Mouse (Mus musculus) liver, embryonic 15.5 days (tissue): ENCODE results near the gene Meig1. TPM values are rescaled to one million over a fixed set of nuclear protein-coding genes. Genes with fewer than 3 reads are reported as not detected.

Experiments
- ATAC-seq: fragments of 200-750 bp; cut with Nextera tagmentation; 2 replicates; pipeline ENCODE4 v1.8.0; 2017; ENCODE audit warnings: moderate number of reproducible peaks, mild to moderate bottlenecking, moderate library complexity; ENCODE audit not compliant: insufficient read depth
- H3K27ac ChIP-seq: fragments of 300-500 bp; sonication (generic); replicated peaks from 2 replicates; pipeline ENCODE4 v1.5.1; 2015; ENCODE audit warnings: mild to moderate bottlenecking, inconsistent platforms
- H3K27me3 ChIP-seq: fragments of 300-500 bp; sonication (generic); 2 replicates; pipeline ENCODE4 v1.6.1; 2015; ENCODE audit warnings: mild to moderate bottlenecking, inconsistent platforms
- H3K36me3 ChIP-seq: fragments of 300-500 bp; sonication (generic); replicated peaks from 2 replicates; pipeline ENCODE4 v1.6.1; 2015; ENCODE audit warnings: moderate library complexity, mild to moderate bottlenecking, inconsistent platforms
- H3K4me1 ChIP-seq: fragments of 300-500 bp; sonication (generic); replicated peaks from 2 replicates; pipeline ENCODE4 v1.6.1; 2015; ENCODE audit warnings: inconsistent platforms
- H3K4me2 ChIP-seq: fragments of 300-500 bp; sonication (generic); 2 replicates; pipeline ENCODE4 v1.6.1; 2015; ENCODE audit warnings: moderate library complexity, mild to moderate bottlenecking, inconsistent platforms
- H3K4me3 ChIP-seq: fragments of 300-500 bp; sonication (generic); replicated peaks from 2 replicates; pipeline ENCODE4 v1.5.1; 2015; ENCODE audit warnings: mild to moderate bottlenecking, inconsistent platforms
- H3K9ac ChIP-seq: fragments of 300-500 bp; sonication (generic); 2 replicates; pipeline ENCODE4 v1.6.1; 2015; ENCODE audit warnings: moderate library complexity, mild to moderate bottlenecking, inconsistent platforms
- H3K9me3 ChIP-seq: fragments of 300-500 bp; sonication (generic); replicated peaks from 2 replicates; pipeline ENCODE4 v1.6.1; 2016; ENCODE audit warnings: inconsistent platforms
- WGBS: fragments of 180-500 bp; shearing (Covaris S2); methylation state at CpG from one replicate; pipeline ENCODE4 v1.1.7; 2015; ENCODE audit warnings: mixed read lengths; ENCODE audit not compliant: insufficient replicate concordance; 5-methylcytosine and 5-hydroxymethylcytosine counted together
- polyA plus RNA-seq: library from polyadenylated mRNA; unstranded; fragments of >200 nt; fragmentation: Nextera tagmentation; extraction: Ambion mirVana; gene quantifications from 2 replicates; pipeline ENCODE4 v1.2.1, GENCODE M21; 2015

Meig1 gene
- polyA plus RNA-seq: 0.26 TPM in 1 of 2 replicates, not detected in the other

DNA sequence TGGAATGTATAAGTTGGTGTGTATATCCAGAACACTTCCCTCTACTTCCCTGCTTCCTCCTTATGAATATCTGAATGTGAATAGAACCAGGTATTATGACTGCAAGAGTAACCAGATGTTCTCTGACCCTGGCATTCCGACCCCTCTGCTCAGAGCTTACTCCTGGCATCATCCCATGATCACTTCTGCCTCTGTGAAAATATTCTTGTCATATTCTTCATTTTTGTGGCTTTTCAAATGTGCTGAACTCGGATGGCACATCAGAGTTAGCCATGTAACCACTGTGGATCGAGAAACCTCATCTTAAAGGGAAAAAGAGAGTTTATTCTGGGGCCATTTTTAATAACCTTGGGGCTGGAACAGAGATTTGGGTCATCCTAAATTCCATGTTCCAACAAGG, at the start of gene Meig1:
TSS of gene Meig1 (minus strand) at position 101 of the 400 bp plus-strand sequence.
- Histone ChIP-seq H3K9me3 (no peaks in the 10 kb centered on the region), H3K9ac (peak within 1 kb of the TSS; percentile 82), H3K4me1 (peaks cover 34% of the 10 kb centered on the region), H3K36me3 (no peaks in the 10 kb centered on the region), H3K27ac (peak within 1 kb of the TSS; percentile 55), H3K27me3 (peaks cover 12% of the 10 kb centered on the region), H3K4me2 (peak within 1 kb of the TSS; percentile 85), H3K4me3 (peak within 1 kb of the TSS; percentile 87)
- WGBS: 62% methylated on average over 3 of the region's 3 CpGs
- no peak for ATAC-seq

GRCm38 (mm10) chr2:3456590-3456989, 34.1 kb upstream of the Meig1 start:
- H3K27me3 ChIP-seq: no peaks in the 10 kb centered on the region
- H3K4me2 ChIP-seq: no peak overlapping the region
- WGBS: 82% methylated on average over 4 of the region's 4 CpGs
- H3K36me3 ChIP-seq: peaks cover 72% of the 10 kb centered on the region
- H3K9ac ChIP-seq: no peak overlapping the region
- no peak overlapping the region for H3K4me3 ChIP-seq
- no peaks in the 10 kb centered on the region for H3K4me1 ChIP-seq
- no peak overlapping the region for H3K27ac ChIP-seq
- no peak for ATAC-seq
- no peaks in the 10 kb centered on the region for H3K9me3 ChIP-seq

- ATAC-seq: no peak
- peaks cover 69% of the 10 kb centered on the region for H3K36me3 ChIP-seq
- 78% methylated on average over 3 of the region's 3 CpGs for WGBS
Observed at GRCm38 (mm10) chr2:3453096-3453495, 30.6 kb upstream of the Meig1 start.

GRCm38 (mm10) chr2:3449431-3449830, 27.0 kb upstream of the Meig1 start:
- WGBS: 62% methylated on average over 2 of the region's 2 CpGs
- Histone ChIP-seq H3K4me3 (no peak overlapping the region), H3K36me3 (peaks cover 54% of the 10 kb centered on the region)

More at GRCm38 (mm10) chr2:3453096-3453495, 30.6 kb upstream of the Meig1 start:
- no peak overlapping the region for H3K27ac ChIP-seq
- H3K4me3 ChIP-seq: no peak overlapping the region
- no peak overlapping the region for H3K9ac ChIP-seq
- no peaks in the 10 kb centered on the region for H3K27me3 ChIP-seq
- no peaks in the 10 kb centered on the region for H3K9me3 ChIP-seq
- no peak overlapping the region for H3K4me2 ChIP-seq
- no peaks in the 10 kb centered on the region for H3K4me1 ChIP-seq

DNA sequence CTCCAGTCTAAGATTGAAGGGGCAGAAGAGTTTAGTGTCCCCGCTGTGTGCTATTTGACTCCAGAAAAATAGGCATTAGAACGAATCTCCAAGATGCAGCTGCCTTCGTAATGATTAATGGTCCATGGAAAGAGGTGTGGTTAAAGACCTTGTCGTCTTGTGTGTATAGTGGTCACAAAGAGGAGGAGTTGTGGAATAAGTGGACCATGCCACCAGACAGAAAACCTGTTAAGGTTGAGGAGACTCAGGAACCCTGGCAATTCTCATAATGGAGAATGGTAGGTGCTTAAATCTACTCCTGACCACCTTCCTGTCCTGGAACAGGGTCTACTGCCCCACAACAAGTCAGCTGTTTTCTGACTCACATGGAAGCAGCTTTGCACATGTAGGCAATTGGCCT, 23.5 kb upstream of the Meig1 start:
- H3K9ac ChIP-seq: no peak overlapping the region
- peaks cover 53% of the 10 kb centered on the region for H3K36me3 ChIP-seq
- no peaks in the 10 kb centered on the region for H3K27me3 ChIP-seq
- H3K4me2 ChIP-seq: no peak overlapping the region
- no peaks in the 10 kb centered on the region for H3K4me1 ChIP-seq
- WGBS: 72% methylated on average over 4 of the region's 4 CpGs
- H3K4me3 ChIP-seq: no peak overlapping the region
- no peak overlapping the region for H3K27ac ChIP-seq
- H3K9me3 ChIP-seq: no peaks in the 10 kb centered on the region
- ATAC-seq: no peak

More at GRCm38 (mm10) chr2:3449431-3449830, 27.0 kb upstream of the Meig1 start:
- H3K9me3 ChIP-seq: no peaks in the 10 kb centered on the region
- H3K9ac ChIP-seq: no peak overlapping the region
- H3K27ac ChIP-seq: no peak overlapping the region
- no peak overlapping the region for H3K4me2 ChIP-seq
- no peak for ATAC-seq
- no peaks in the 10 kb centered on the region for H3K27me3 ChIP-seq
- no peaks in the 10 kb centered on the region for H3K4me1 ChIP-seq

- H3K9me3 ChIP-seq: no peaks in the 10 kb centered on the region
- peaks cover 48% of the 10 kb centered on the region for H3K36me3 ChIP-seq
- H3K27ac ChIP-seq: no peak overlapping the region
- no peaks in the 10 kb centered on the region for H3K27me3 ChIP-seq
- no peak for ATAC-seq
- 70% methylated on average over 7 of the region's 7 CpGs for WGBS
- no peak overlapping the region for H3K9ac ChIP-seq
- no peak overlapping the region for H3K4me2 ChIP-seq
- no peak overlapping the region for H3K4me3 ChIP-seq
- no peaks in the 10 kb centered on the region for H3K4me1 ChIP-seq
Observed at GRCm38 (mm10) chr2:3444206-3444605, 21.8 kb upstream of the Meig1 start.

GRCm38 (mm10) chr2:3437956-3438355, 15.5 kb upstream of the Meig1 start:
- 69% methylated on average over 7 of the region's 7 CpGs for WGBS
- no peak for ATAC-seq
- H3K27ac ChIP-seq: no peak overlapping the region

GRCm38 (mm10) chr2:3435369-3436061, 13.1 kb upstream of the Meig1 start:
- Histone ChIP-seq H3K27me3 (no peaks in the 10 kb centered on the region), H3K4me3 (no peak overlapping the region), H3K4me1 (no peaks in the 10 kb centered on the region), H3K9me3 (no peaks in the 10 kb centered on the region), H3K9ac (no peak overlapping the region), H3K27ac (no peak overlapping the region), H3K36me3 (peaks cover 17% of the 10 kb centered on the region), H3K4me2 (no peak overlapping the region)
- ATAC-seq: no peak
- 71% methylated on average over 6 of the region's 6 CpGs for WGBS

More at GRCm38 (mm10) chr2:3437956-3438355, 15.5 kb upstream of the Meig1 start:
- H3K9ac ChIP-seq: no peak overlapping the region
- no peaks in the 10 kb centered on the region for H3K4me1 ChIP-seq
- H3K36me3 ChIP-seq: peaks cover 31% of the 10 kb centered on the region
- no peaks in the 10 kb centered on the region for H3K27me3 ChIP-seq
- H3K9me3 ChIP-seq: no peaks in the 10 kb centered on the region
- no peak overlapping the region for H3K4me3 ChIP-seq
- H3K4me2 ChIP-seq: no peak overlapping the region

GRCm38 (mm10) chr2:3430956-3431355, 8.5 kb upstream of the Meig1 start:
- Histone ChIP-seq H3K4me2 (no peak overlapping the region), H3K36me3 (peaks cover 12% of the 10 kb centered on the region), H3K4me1 (no peaks in the 10 kb centered on the region), H3K9me3 (no peaks in the 10 kb centered on the region), H3K27me3 (no peaks in the 10 kb centered on the region), H3K9ac (no peak overlapping the region), H3K27ac (no peak overlapping the region), H3K4me3 (no peak overlapping the region)
- 86% methylated on average over 9 of the region's 9 CpGs for WGBS
- ATAC-seq: no peak

DNA sequence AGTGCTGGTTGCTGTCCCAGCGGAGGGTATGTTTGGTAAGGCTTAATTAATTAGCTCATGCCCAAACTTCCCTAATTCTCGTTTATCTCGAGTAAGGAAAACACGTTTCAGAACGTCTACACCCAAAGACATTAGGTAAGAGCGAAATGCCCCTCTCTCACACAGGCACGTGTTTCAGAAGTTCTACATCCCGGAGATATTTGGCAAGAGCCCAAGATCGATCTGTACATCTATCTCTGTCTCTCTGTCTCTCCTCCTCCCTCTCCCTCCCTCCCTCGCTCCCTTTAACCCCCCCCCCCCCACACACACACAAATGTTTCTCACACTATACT, 2.1 kb upstream of the Meig1 start:
- Histone ChIP-seq H3K4me2 (peak overlapping the region; percentile 85), H3K4me3 (peak overlapping the region; percentile 87), H3K9ac (peak overlapping the region; percentile 82), H3K36me3 (peaks cover under 1% of the 10 kb centered on the region; the same call in 1 of the 2 replicates), H3K4me1 (peaks cover 24% of the 10 kb centered on the region), H3K27ac (peak overlapping the region; percentile 55), H3K27me3 (no peaks in the 10 kb centered on the region), H3K9me3 (no peaks in the 10 kb centered on the region)
- WGBS: under 1% methylated on average over 10 of the region's 10 CpGs
- 0 out of 2 replicates have a peak, but pooled peaks have one; percentile 1 for ATAC-seq

DNA sequence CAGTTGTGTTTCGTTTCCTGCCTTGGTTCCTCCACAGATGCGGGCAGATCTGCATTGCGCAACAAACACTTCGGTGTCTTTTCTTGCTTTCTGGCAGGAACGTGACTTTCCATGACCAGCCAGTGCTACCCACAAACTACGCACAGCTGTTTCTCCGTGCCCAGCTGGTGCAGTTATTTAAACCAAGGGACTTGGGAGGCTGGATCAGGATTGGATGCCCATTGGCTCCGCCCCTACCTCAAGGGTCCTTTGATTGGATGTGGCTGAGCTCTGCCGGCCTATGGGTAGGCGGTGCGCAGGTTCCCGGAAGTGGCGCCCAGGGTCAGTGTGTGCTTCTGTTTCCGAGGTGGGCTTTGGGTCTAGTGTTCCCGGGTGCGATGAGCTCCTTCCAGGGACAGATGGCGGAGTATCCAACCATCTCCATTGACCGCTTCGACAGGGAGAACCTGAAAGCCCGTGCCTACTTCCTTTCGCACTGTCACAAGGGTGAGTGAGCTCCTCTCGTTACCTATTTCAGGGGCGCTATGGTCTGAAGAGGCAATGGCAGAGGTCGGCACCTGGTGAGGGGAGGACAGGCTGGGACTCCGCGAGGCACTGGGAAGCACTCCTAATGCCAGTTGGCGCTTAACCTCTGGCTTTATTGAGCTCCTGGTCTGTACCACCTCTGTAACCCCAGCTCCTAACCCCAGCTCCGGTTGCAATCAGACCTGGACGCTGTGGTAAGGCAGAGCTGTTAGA, 1.6 kb upstream of the Meig1 start, which contains the start of gene Dclre1c:
TSS of gene Dclre1c (plus strand) at position 291 of the 738 bp plus-strand sequence.
- peak within 1 kb of the TSS; percentile 87 for H3K4me3 ChIP-seq
- H3K4me1 ChIP-seq: peaks cover 28% of the 10 kb centered on the region
- H3K27me3 ChIP-seq: no peaks in the 10 kb centered on the region
- under 1% methylated on average over 29 of the region's 29 CpGs for WGBS
- no peaks in the 10 kb centered on the region for H3K9me3 ChIP-seq
- ATAC-seq: peak; percentile 99
- H3K36me3 ChIP-seq: no peaks in the 10 kb centered on the region; the same call in 1 of the 2 replicates
- H3K27ac ChIP-seq: peak within 1 kb of the TSS; percentile 55
- peak within 1 kb of the TSS; percentile 85 for H3K4me2 ChIP-seq
- peak within 1 kb of the TSS; percentile 82 for H3K9ac ChIP-seq
